Mouse (Mus musculus) regulatory T cell (primary cell): ENCODE results near the gene Meioc.

Experiments used
- in situ Hi-C: fragments of 300-600 bp; cut with MboI, MseI; formaldehyde crosslinking; loops from one replicate; pipeline ENCODE4 v1.15.1; 2025; ENCODE audit warnings: high pct_unique_total_duplicates

The Meioc gene

GRCm38 (mm10) chr11:102665637-102666435, 2.3 kb downstream of the Meioc start:
- in situ Hi-C loops: no loop called here

DNA sequence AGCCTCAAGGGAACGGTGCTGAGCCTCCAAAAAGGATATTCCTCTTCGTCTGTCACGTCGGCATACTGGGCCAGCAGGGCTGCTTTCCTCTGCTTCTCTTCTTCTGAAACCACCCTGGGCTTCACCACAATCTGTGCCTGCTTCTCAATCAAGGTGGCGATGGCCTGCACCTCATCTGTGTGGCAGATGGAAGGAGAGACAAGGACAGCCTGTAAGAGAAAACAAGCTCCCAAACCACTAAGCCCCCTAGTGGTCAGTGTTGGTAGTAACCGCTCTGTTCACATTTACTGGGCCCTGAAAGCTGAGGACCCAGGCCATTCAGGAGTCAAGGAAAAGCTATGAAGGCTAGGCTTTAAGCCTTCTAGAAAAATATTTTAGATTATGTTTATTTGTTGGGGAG, 26.6 kb downstream of the Meioc start:
- in situ Hi-C loops: no loop called here

DNA sequence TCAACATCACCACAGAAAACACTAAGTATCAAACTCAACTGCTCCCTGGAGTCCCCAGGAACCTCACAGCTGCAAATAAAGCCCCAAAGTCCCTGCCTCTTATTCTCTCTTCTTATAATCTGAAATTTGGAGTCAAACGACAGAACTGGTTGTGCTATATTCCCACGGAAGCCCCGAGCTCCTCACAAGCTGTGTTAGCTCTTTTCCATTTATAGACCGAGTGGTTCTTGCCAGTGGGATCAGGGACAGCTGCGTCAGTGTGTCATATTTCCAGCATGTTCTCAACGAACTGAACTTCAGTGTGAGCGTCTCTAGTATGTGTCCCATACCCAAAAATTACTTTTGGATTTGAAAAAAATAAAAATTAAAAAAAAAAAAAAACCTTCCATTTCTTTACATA, 31.8 kb downstream of the Meioc start:
- in situ Hi-C loops: no loop called here

DNA sequence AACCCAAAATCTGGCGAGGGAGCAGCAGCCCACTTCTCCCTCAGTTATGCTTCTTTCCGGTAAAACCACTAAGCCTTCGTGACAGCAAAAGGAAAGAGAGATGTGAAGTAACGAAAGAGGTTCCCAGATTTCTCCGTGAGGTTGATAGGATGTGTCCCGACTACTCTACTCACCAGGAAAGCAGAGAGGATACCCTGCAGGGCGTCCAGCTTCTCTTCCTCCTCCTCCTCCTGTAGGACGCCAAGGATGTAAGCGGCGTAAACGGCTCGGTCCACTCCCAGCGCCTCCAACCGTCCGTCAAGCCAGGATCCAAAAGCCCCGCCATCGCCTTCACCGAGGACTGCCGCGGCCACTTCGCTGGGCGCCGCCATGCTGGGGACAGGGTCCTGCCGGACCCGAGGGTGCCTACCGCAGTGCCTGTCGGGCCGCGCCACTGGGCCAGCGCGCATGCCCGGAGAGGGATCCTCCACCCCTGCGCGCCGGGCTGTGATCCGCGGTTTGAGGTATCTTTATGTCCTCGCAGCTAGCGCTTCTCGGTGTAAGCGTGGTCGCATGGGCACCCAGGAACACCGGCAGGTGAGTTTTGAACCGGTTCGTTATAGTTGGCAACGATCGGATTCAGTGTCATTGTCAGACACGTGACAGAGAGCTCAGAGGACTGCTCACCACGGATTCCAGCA, 34.0 kb downstream of the Meioc start, which contains the start of gene Ccdc43:
Ccdc43 (minus strand) TSS at position 445 of the 680 bp plus-strand sequence.
- in situ Hi-C loops: no loop called here

GRCm38 (mm10) chr11:102698018-102698476, 34.5 kb downstream of the Meioc start:
- in situ Hi-C loops: no loop called here

GRCm38 (mm10) chr11:102702206-102702605, 38.7 kb downstream of the Meioc start:
- in situ Hi-C loops: loop anchor here (25.0 kb wide), 1 partner anchor 1910 kb away; the partner anchor contains the start of gene Itgb3

DNA sequence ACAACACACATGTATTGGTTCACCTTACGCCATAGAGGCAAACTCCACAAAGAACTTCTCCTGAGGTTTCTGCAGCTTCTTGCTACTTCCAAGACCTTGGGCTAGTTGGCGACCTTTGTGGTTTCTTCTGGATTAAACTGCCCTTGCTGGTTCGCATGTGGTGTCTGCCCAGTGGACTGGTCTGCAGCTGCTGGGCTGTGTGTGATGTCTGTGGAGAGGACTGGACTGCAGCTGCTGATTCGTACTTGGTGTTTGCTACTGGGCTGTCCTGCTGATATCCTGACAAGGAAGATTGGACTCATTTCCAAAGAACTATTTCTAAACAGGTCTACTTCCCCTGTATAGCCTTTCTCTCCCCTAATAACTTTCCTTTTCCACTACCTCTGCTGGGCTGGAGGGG, 48.9 kb downstream of the Meioc start:
- in situ Hi-C loops: loop anchor here (25.0 kb wide), 1 partner anchor 1900 kb away; the partner anchor contains the start of gene Itgb3

- in situ Hi-C loops: loop anchor here (25.0 kb wide), 1 partner anchor 1898 kb away; the partner anchor contains the start of gene Itgb3
Observed at GRCm38 (mm10) chr11:102714578-102714977, 51.1 kb downstream of the Meioc start.

GRCm38 (mm10) chr11:102716135-102716534, 52.6 kb downstream of the Meioc start:
- in situ Hi-C loops: loop anchor here (25.0 kb wide), 1 partner anchor 1896 kb away; the partner anchor contains the start of gene Itgb3

DNA sequence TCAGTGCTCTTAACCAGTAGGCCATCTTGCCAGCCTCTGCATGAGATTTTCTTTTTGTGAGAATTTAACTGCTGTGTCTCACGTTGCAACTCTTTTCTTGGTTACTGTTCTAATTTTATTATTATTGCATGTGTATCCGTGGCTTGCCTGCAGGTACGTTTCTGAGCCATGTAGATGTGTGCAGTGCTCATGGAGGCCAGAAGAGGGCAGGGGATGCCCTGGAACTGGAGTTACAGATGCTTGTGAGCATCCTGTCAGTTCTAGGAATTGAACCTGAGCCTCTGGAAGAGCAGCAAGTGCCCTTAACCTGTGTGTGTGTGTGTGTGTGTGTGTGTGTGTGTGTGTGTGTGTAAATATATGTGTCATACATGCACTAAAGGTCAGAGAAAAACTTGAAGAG, 62.1 kb downstream of the Meioc start:
- in situ Hi-C loops: no loop called here

GRCm38 (mm10) chr11:102728614-102729013, 65.1 kb downstream of the Meioc start:
- in situ Hi-C loops: no loop called here

DNA sequence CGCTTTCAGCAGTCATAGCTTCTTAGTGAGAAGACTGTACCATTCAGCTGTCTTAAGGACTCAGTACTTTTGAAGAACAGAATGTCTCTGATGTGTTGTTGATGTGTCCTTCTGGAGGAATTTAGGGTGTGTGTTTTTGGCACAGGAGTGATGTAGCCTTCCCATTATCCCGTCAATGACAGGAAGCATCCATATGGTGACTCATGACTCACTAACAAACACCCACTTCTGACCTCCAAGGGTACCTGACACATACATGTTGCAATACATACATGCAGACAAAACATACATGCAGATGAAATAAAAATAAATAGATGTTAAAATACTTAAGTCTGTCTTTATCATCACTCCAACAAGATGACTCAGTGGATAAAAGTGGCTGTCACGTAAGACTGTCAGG, 66.3 kb downstream of the Meioc start:
- in situ Hi-C loops: no loop called here

DNA sequence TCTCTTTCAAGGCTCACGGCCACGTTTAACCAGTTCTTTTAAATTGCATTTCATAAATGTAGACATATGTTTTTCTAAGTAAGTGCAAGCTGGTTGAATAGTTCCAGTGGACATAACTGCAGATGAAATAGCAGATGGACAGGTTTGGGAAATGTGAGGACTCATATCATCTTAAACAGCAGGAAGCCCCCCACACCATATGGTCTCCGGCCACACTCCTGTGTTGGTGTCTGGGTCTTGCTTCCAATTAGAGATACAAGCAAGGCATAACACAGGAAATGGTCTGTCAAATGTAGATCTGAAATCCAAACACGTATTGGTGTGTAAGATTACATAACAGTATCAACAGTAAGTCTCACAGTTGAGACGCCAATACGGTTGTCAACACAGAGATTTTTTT, 67.8 kb downstream of the Meioc start:
- in situ Hi-C loops: no loop called here
